Mouse (Mus musculus) CH12.LX (cell line): Measurements from ENCODE around the gene Doc2g.
A peak's percentile ranks its signal among the peaks of the same experiment; 100 is the strongest.

Source experiments
- CTCF ChIP-seq, 2 experiments: IDR thresholded peaks in 1 of 2; conservative IDR thresholded peaks in 1 of 2; 2 replicates each; pipeline ENCODE4 v1.5.1; 2011 to 2012; ENCODE audit warnings: low read depth in 2 of 2, low read length in 2 of 2, improper control_type of control experiment in 1 of 2, inconsistent platforms in 1 of 2, mild to moderate bottlenecking in 1 of 2, moderate library complexity in 1 of 2
- EP300 ChIP-seq: IDR thresholded peaks from 2 replicates; pipeline ENCODE4 v1.6.1; 2011; ENCODE audit warnings: low read length, improper control_type of control experiment
- HCFC1 ChIP-seq: IDR thresholded peaks from 2 replicates; pipeline ENCODE4 v1.6.1; 2012; ENCODE audit warnings: low read depth, mild to moderate bottlenecking, inconsistent platforms, low read length, improper control_type of control experiment
- RCOR1 ChIP-seq: conservative IDR thresholded peaks from 2 replicates; pipeline ENCODE4 v1.6.1; 2012; ENCODE audit warnings: low read depth, mild to moderate bottlenecking, inconsistent platforms, low read length, improper control_type of control experiment

DNA sequence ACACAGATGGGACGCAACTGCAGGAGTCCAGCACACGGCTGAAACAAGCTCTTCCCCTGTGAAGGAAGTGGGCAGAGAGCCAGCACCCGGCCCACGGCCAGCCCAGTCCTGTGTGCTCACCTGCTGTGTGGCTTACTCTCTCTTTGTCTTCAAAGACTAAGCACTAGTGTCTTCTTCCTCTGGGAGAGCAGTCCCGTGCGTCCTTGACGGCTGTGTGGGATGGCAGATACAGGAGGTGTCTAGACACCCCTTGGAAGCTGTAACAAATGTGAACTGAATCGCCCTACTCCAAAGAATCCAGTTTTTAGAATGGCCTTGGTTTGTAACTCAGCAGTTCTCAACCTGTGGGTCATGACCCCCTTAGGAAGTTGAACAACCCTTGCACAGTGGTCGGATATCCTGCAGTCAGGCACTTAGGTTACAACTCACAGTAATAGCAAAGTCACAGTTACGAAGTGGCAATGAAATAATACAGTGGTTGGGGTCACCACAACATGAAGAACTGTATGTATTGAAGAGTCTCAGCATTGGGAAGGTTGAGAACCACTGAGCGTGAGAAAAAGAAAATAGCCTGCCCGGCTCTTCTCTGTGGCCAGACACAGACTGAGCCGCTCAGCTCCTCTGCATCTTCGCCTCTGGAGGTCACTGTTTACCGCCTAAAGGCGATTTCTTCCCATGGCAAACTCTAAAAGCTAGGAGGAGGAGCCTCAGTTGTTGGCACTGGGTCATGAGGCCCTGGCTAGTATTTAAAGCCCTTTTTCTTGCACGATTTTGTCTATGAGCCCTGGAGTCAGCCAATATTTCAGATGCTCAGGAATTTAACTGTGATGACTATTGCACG is 15.8 kb downstream of the Doc2g start:
- TF ChIP-seq CTCF (conservative IDR thresholded peaks at IDR 0.05 in 1 of 2, IDR thresholded peaks at IDR 0.05 in 1 of 2; ENCODE audit: low read depth in 2 of 2, low read length in 2 of 2) (peak; percentile 38 to 99; a peak in 3 of 4 replicates), EP300 (no peak), HCFC1 (no peak), RCOR1 (no peak)
